ENCODE assay signal across 9 mouse cellular contexts in the genomic region with DNA sequence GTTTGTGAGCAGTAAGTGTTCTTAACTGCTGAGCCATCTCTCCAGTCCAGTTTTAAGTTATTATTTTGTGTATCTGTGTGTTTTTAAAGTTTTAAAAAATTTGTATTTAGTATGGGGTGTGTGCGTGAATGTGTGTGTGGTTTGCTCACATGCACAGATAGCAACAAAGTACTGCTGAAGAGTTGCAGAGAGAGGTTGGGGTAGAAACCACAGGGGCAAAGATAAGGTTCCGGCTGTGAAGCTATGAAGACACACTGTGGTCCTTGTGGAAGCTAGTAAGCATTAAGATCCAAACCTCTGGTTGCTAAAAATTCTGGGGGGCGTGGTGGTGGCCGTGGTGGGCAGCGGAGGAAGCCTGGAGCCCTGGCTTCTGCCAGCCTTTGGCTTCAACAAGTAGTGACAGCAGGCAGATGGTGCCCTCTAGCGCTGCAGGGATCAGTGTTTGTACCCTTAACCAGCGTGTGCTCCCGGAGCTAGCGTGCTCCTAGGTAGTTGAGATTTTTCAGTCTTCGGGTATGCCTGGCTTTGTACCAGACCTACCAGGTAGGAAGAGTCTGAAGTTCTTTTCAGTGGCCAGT. TPM values are rescaled to one million over a fixed set of nuclear protein-coding genes. Genes with fewer than 3 reads are reported as not detected.
A peak's percentile ranks its signal among the peaks of the same experiment; 100 is the strongest.
DNase-seq lines count a peak whose midpoint lies in the region; ATAC-seq and TF ChIP-seq lines count a peak whose summit lies in the region.
"Had no signal": no experiment of that assay in that cellular context is flagged by ENCODE, and none has a peak within 500 bp of the region (broad histone marks: within the 10 kb centered on the region; RNA-seq: fewer than 3 reads in every experiment).

No protein-coding gene starts in this region.

- H3K4me3 ChIP-seq in forebrain, embryonic 14.5 days (ENCODE audit: low read depth, low read length): no peak overlapping the region
- no peak overlapping the region for H3K4me3 ChIP-seq in forebrain, embryonic 16.5 days (replicated peaks; ENCODE audit: low read length)
- no peak overlapping the region for H3K4me3 ChIP-seq in C2C12 (ENCODE audit: insufficient read depth, poor library complexity, severe bottlenecking)

- 46% methylated on average over 10 of the region's 10 CpGs for WGBS in forebrain, embryonic 14.5 days
- 55% methylated on average over 10 of the region's 10 CpGs for WGBS in forebrain, embryonic 16.5 days

- H3ac ChIP-seq in C2C12 (ENCODE audit: control insufficient read depth, insufficient read length, low read depth): no peak overlapping the region

- H3K27me3 ChIP-seq in forebrain, embryonic 14.5 days (replicated peaks; ENCODE audit: control insufficient read depth, insufficient read depth, low read length): no peaks in the 10 kb centered on the region
- no peaks in the 10 kb centered on the region for H3K27me3 ChIP-seq in forebrain, embryonic 16.5 days (replicated peaks; ENCODE audit: control insufficient read depth, insufficient read depth, low read length)
- no peaks in the 10 kb centered on the region for H3K27me3 ChIP-seq in C2C12 (ENCODE audit: control insufficient read depth, insufficient read depth, insufficient read length)
- H3K27me3 ChIP-seq: Patski had no signal

- H3K9ac ChIP-seq in forebrain, embryonic 14.5 days (ENCODE audit: low read length): no peak overlapping the region
- H3K9ac ChIP-seq in forebrain, embryonic 16.5 days (replicated peaks; ENCODE audit: low read depth, low read length): no peak overlapping the region

- H3K4me2 ChIP-seq in forebrain, embryonic 14.5 days (ENCODE audit: low read length): no peak overlapping the region
- no peak overlapping the region for H3K4me2 ChIP-seq in forebrain, embryonic 16.5 days (ENCODE audit: low read length)

- DNase-seq in forebrain, embryonic 14.5 days (ENCODE audit: low spot score): peak; percentile 37
- peak; percentile 44 for DNase-seq in brain, embryonic 14.5 days (ENCODE audit: low read depth)
- peak; percentile 60 to 83 for DNase-seq in kidney, adult 8-10 months
- DNase-seq in lung, postnatal 36 days: peak; percentile 79
- DNase-seq in testis, postnatal 10 days (ENCODE audit: low spot score): peak; percentile 64
- no peak for DNase-seq in urinary bladder, postnatal 25 days (ENCODE audit: low spot score)

- no peaks in the 10 kb centered on the region for H3K79me3 ChIP-seq in C2C12 (ENCODE audit: low read depth)

- no peak for TF ChIP-seq POLR2A in brain, embryonic 14.5 days (IDR thresholded peaks at IDR 0.05; ENCODE audit: borderline replicate concordance, extremely low read depth, insufficient read depth, insufficient read length, poor library complexity, severe bottlenecking)

- peak; percentile 79 for TF ChIP-seq CTCF in C2C12 (IDR thresholded peaks at IDR 0.05; ENCODE audit: control insufficient read depth, insufficient read depth, insufficient read length)
- TF ChIP-seq CTCF in brain, embryonic 14.5 days (IDR thresholded peaks at IDR 0.05; ENCODE audit: borderline replicate concordance, extremely low read depth, insufficient read depth, insufficient read length): peak; percentile 37; the same call in 1 of the 2 replicates

- no peaks in the 10 kb centered on the region for H3K9me3 ChIP-seq in forebrain, embryonic 14.5 days (replicated peaks; ENCODE audit: control insufficient read depth, low read length)
- H3K9me3 ChIP-seq in forebrain, embryonic 16.5 days (ENCODE audit: control insufficient read depth, low read length): no peaks in the 10 kb centered on the region

- H3K36me3 ChIP-seq in forebrain, embryonic 14.5 days (ENCODE audit: control insufficient read depth, insufficient read depth, low read length): no peaks in the 10 kb centered on the region
- H3K36me3 ChIP-seq in forebrain, embryonic 16.5 days (ENCODE audit: control insufficient read depth, insufficient read depth): no peaks in the 10 kb centered on the region
- H3K36me3 ChIP-seq in C2C12 (ENCODE audit: control insufficient read depth, insufficient read depth): no peaks in the 10 kb centered on the region

- no peaks in the 10 kb centered on the region for H3K79me2 ChIP-seq in C2C12 (ENCODE audit: control insufficient read depth, insufficient read depth)

- no peak overlapping the region for H3K27ac ChIP-seq in forebrain, embryonic 14.5 days (ENCODE audit: low read depth, low read length)
- no peak overlapping the region for H3K27ac ChIP-seq in forebrain, embryonic 16.5 days (ENCODE audit: low read length)

- no peaks in the 10 kb centered on the region for H3K4me1 ChIP-seq in forebrain, embryonic 14.5 days (ENCODE audit: control insufficient read depth, insufficient read depth, low read length)
- H3K4me1 ChIP-seq in forebrain, embryonic 16.5 days (replicated peaks; ENCODE audit: control insufficient read depth, insufficient read depth, low read length): peaks cover 7% of the 10 kb centered on the region

- no peak for ATAC-seq in forebrain, embryonic 14.5 days
- no peak for ATAC-seq in forebrain, embryonic 16.5 days
- ATAC-seq: Patski had no signal

TF ChIP-seq in C2C12, 6 proteins besides CTCF, POLR2A, EP300 and RAD21:
- TF ChIP-seq MYOD1 (IDR thresholded peaks at IDR 0.05; ENCODE audit: control insufficient read depth, insufficient read length, low read depth) (no peak), CEBPB (IDR thresholded peaks at IDR 0.05; ENCODE audit: low read depth) (no peak), MYOG (IDR thresholded peaks at IDR 0.05; ENCODE audit: control insufficient read depth, extremely low read depth, insufficient read length) (no peak), MAX (IDR thresholded peaks at IDR 0.05) (no peak), USF1 (IDR thresholded peaks at IDR 0.05; ENCODE audit: low read depth) (no peak), FOSL1 (IDR thresholded peaks at IDR 0.05; ENCODE audit: insufficient read depth, low read length, poor library complexity, severe bottlenecking) (no peak)
TF ChIP-seq in C2C12: peak in this region for 0.

RNA-seq across cellular contexts. Expression of a gene that starts 13.7 kb away (rescaled TPM):
- 51.8 and 71.1 TPM in 2 replicates for polyA plus RNA-seq in forebrain, embryonic 14.5 days (2014; fragmentation: Nextera tagmentation; extraction: Ambion mirVana)
- 96.0 and 98.9 TPM in 2 replicates for polyA plus RNA-seq in forebrain, embryonic 16.5 days (2015; fragmentation: Nextera tagmentation; extraction: Ambion mirVana)
- 53.3 TPM for polyA plus RNA-seq in C2C12 (2012; fragmentation: generic; extraction: Trizol)
- 69.9 and 73.4 TPM in 2 replicates for polyA plus RNA-seq in brain, embryonic 14.5 days (2012; rRNA removed)

RNA-seq across cellular contexts. Expression of a gene that starts 20.6 kb away (rescaled TPM):
- 26.0 and 29.1 TPM in 2 replicates for polyA plus RNA-seq in forebrain, embryonic 14.5 days (2014; fragmentation: Nextera tagmentation; extraction: Ambion mirVana)
- 37.8 and 38.3 TPM in 2 replicates for polyA plus RNA-seq in forebrain, embryonic 16.5 days (2015; fragmentation: Nextera tagmentation; extraction: Ambion mirVana)
- polyA plus RNA-seq in C2C12 (2012; fragmentation: generic; extraction: Trizol): 29.4 TPM
- 13.0 and 23.5 TPM in 2 replicates for polyA plus RNA-seq in brain, embryonic 14.5 days (2012; rRNA removed)

RNA-seq across cellular contexts. Expression of a gene that starts 28.0 kb away (rescaled TPM):
- polyA plus RNA-seq in forebrain, embryonic 14.5 days (2014; fragmentation: Nextera tagmentation; extraction: Ambion mirVana): 4.7 and 7.0 TPM in 2 replicates
- 10.5 and 13.5 TPM in 2 replicates for polyA plus RNA-seq in forebrain, embryonic 16.5 days (2015; fragmentation: Nextera tagmentation; extraction: Ambion mirVana)
- polyA plus RNA-seq in C2C12 (2012; fragmentation: generic; extraction: Trizol): 25.2 TPM
- 27.6 and 31.5 TPM in 2 replicates for polyA plus RNA-seq in brain, embryonic 14.5 days (2012; rRNA removed)
